Mouse (Mus musculus) forebrain, postnatal 0 days (tissue): ENCODE data around the gene Nop10. TPM values are rescaled to one million over a fixed set of nuclear protein-coding genes. Genes with fewer than 3 reads are reported as not detected.

Experiments
- ATAC-seq: fragments of 200-750 bp; cut with Nextera tagmentation; 2 replicates; pipeline ENCODE4 v1.8.0; 2017; ENCODE audit warnings: mild to moderate bottlenecking, moderate library complexity
- DNase-seq: peaks from one replicate; pipeline ENCODE4 v3.0.0-alpha.2; 2015
- H3K27ac ChIP-seq: fragments of 300-500 bp; sonication (generic); 2 replicates; pipeline ENCODE4 v1.5.1; 2014; ENCODE audit warnings: low read depth, mild to moderate bottlenecking, antibody characterized with exemption, low read length, moderate library complexity, mixed read lengths
- H3K27me3 ChIP-seq: fragments of 300-500 bp; sonication (generic); 2 replicates; pipeline ENCODE4 v1.6.1; 2014; ENCODE audit warnings: mild to moderate bottlenecking, low read length, mixed read lengths; ENCODE audit not compliant: insufficient read depth
- H3K36me3 ChIP-seq: fragments of 300-500 bp; sonication (generic); 2 replicates; pipeline ENCODE4 v1.6.1; 2014; ENCODE audit warnings: mild to moderate bottlenecking, moderate library complexity; ENCODE audit not compliant: insufficient read depth
- H3K4me1 ChIP-seq: fragments of 300-500 bp; sonication (generic); 2 replicates; pipeline ENCODE4 v1.6.1; 2014; ENCODE audit warnings: antibody characterized with exemption; ENCODE audit not compliant: insufficient read depth
- H3K4me2 ChIP-seq: fragments of 300-500 bp; sonication (generic); 2 replicates; pipeline ENCODE4 v1.6.1; 2014; ENCODE audit warnings: low read depth, mild to moderate bottlenecking, moderate library complexity
- H3K4me3 ChIP-seq: fragments of 300-500 bp; sonication (generic); 2 replicates; pipeline ENCODE4 v1.5.1; 2014; ENCODE audit warnings: low read depth, low read length, mixed read lengths
- H3K9ac ChIP-seq: fragments of 300-500 bp; sonication (generic); 2 replicates; pipeline ENCODE4 v1.6.1; 2014; ENCODE audit warnings: mild to moderate bottlenecking
- H3K9me3 ChIP-seq: fragments of 300-500 bp; sonication (generic); 2 replicates; pipeline ENCODE4 v1.6.1; 2016; ENCODE audit warnings: low read length
- CTCF ChIP-seq: sonication (generic); IDR thresholded peaks from 2 replicates; pipeline ENCODE4 v1.5.1; 2016; ENCODE audit warnings: antibody characterized with exemption, control low read depth, low read depth
- WGBS: fragments of 180-500 bp; shearing (Covaris S2); extraction: QIAGEN DNeasy Blood & Tissue Kit; methylation state at CpG from one replicate; pipeline ENCODE4 v1.1.7; 2014; 5-methylcytosine and 5-hydroxymethylcytosine counted together
- polyA plus RNA-seq: library from polyadenylated mRNA; unstranded; fragments of >200 nt; fragmentation: Nextera tagmentation; extraction: Ambion mirVana; gene quantifications from 2 replicates; pipeline ENCODE4 v1.2.1, GENCODE M21; 2015
- total RNA-seq: library from RNA; depleted of rRNA; stranded (reverse); fragments of >200 nt; gene quantifications from 2 replicates; pipeline ENCODE4 v1.2.3, GENCODE M21; 2014

Gene Nop10
- total and polyA plus RNA-seq, 2 experiments from 2014 or later: 95.1 to 160 TPM

GRCm38 (mm10) chr2:112265448-112266241, 3.9 kb downstream of the Nop10 start, which contains the start of gene Slc12a6:
Gene Slc12a6 (plus strand): TSS chr2:112265825.
- peak; percentile 93 for ATAC-seq
- peaks cover 41% of the 10 kb centered on the region for H3K4me1 ChIP-seq
- DNase-seq: peak; percentile 92
- no peaks in the 10 kb centered on the region for H3K27me3 ChIP-seq
- H3K4me2 ChIP-seq: peak within 1 kb of the TSS; percentile 92
- under 1% methylated on average over 78 of the region's 85 CpGs for WGBS
- H3K9me3 ChIP-seq: no peaks in the 10 kb centered on the region
- peak within 1 kb of the TSS; percentile 91 for H3K27ac ChIP-seq
- no peaks in the 10 kb centered on the region for H3K36me3 ChIP-seq
- TF ChIP-seq CTCF: 0 out of 2 replicates have a peak, but pooled peaks have one; percentile 20
- H3K9ac ChIP-seq: peak within 1 kb of the TSS; percentile 90
- H3K4me3 ChIP-seq: peak within 1 kb of the TSS; percentile 86

- Histone ChIP-seq H3K4me2 (peak within 1 kb of the TSS; percentile 92), H3K9ac (peak within 1 kb of the TSS; percentile 90), H3K9me3 (no peaks in the 10 kb centered on the region), H3K27me3 (no peaks in the 10 kb centered on the region), H3K4me3 (peak within 1 kb of the TSS; percentile 86), H3K36me3 (no peaks in the 10 kb centered on the region), H3K4me1 (peaks cover 42% of the 10 kb centered on the region), H3K27ac (peak within 1 kb of the TSS; percentile 91)
- TF ChIP-seq CTCF: no peak
- WGBS: under 1% methylated on average over 11 of the region's 11 CpGs
- peak; percentile 15 for ATAC-seq
- DNase-seq: peak; percentile 53
Measured at GRCm38 (mm10) chr2:112266242-112266592, 4.5 kb downstream of the Nop10 start, which contains the start of gene Gm21985. Gene Gm21985 (plus strand): TSS chr2:112266314.

- Histone ChIP-seq H3K4me1 (peaks cover 42% of the 10 kb centered on the region), H3K4me2 (peak overlapping the region; percentile 92), H3K4me3 (peak overlapping the region; percentile 86), H3K27ac (no peak overlapping the region; the same call in 1 of the 2 replicates), H3K9ac (peak overlapping the region; percentile 90), H3K27me3 (no peaks in the 10 kb centered on the region), H3K36me3 (no peaks in the 10 kb centered on the region), H3K9me3 (no peaks in the 10 kb centered on the region)
- WGBS: 35% methylated on average over 10 of the region's 10 CpGs
- ATAC-seq (no peak), DNase-seq (peak; percentile 7)
- TF ChIP-seq CTCF: no peak
Measured at GRCm38 (mm10) chr2:112266780-112267179, 5.1 kb downstream of the Nop10 start.

- ATAC-seq: no peak
- Histone ChIP-seq H3K4me1 (peaks cover 39% of the 10 kb centered on the region), H3K36me3 (no peaks in the 10 kb centered on the region), H3K27ac (no peak overlapping the region), H3K4me3 (peak overlapping the region; percentile 86), H3K4me2 (peak overlapping the region; percentile 92), H3K9me3 (no peaks in the 10 kb centered on the region), H3K27me3 (no peaks in the 10 kb centered on the region), H3K9ac (no peak overlapping the region)
- 78% methylated on average over 8 of the region's 8 CpGs for WGBS
- DNase-seq: no peak
- no peak for TF ChIP-seq CTCF
Measured at GRCm38 (mm10) chr2:112267547-112268269, 6.0 kb downstream of the Nop10 start.

GRCm38 (mm10) chr2:112270011-112270410, 8.3 kb downstream of the Nop10 start:
- H3K27me3 ChIP-seq: no peaks in the 10 kb centered on the region
- no peaks in the 10 kb centered on the region for H3K36me3 ChIP-seq
- no peak for ATAC-seq
- H3K9me3 ChIP-seq: no peaks in the 10 kb centered on the region
- H3K4me3 ChIP-seq: no peak overlapping the region
- 86% methylated on average over 2 of the region's 2 CpGs for WGBS
- H3K4me2 ChIP-seq: no peak overlapping the region; the same call in 1 of the 2 replicates
- H3K4me1 ChIP-seq: peaks cover 31% of the 10 kb centered on the region
- no peak overlapping the region for H3K9ac ChIP-seq
- no peak overlapping the region for H3K27ac ChIP-seq
- DNase-seq: no peak
- no peak for TF ChIP-seq CTCF

GRCm38 (mm10) chr2:112272909-112273308, 11.2 kb downstream of the Nop10 start:
- Histone ChIP-seq H3K9ac (no peak overlapping the region), H3K4me3 (no peak overlapping the region), H3K9me3 (no peaks in the 10 kb centered on the region), H3K4me2 (no peak overlapping the region), H3K27me3 (no peaks in the 10 kb centered on the region), H3K27ac (no peak overlapping the region), H3K4me1 (peaks cover 19% of the 10 kb centered on the region), H3K36me3 (no peaks in the 10 kb centered on the region)
- DNase-seq (no peak), ATAC-seq (no peak)
- TF ChIP-seq CTCF: no peak
- WGBS: 98% methylated on average over 2 of the region's 2 CpGs

GRCm38 (mm10) chr2:112273474-112273873, 11.7 kb downstream of the Nop10 start:
- no peaks in the 10 kb centered on the region for H3K36me3 ChIP-seq
- no peaks in the 10 kb centered on the region for H3K9me3 ChIP-seq
- TF ChIP-seq CTCF: no peak
- WGBS: 90% methylated on average over 6 of the region's 6 CpGs
- no peak overlapping the region for H3K4me3 ChIP-seq
- DNase-seq: no peak
- H3K4me2 ChIP-seq: no peak overlapping the region
- H3K9ac ChIP-seq: no peak overlapping the region
- ATAC-seq: no peak
- no peak overlapping the region for H3K27ac ChIP-seq
- no peaks in the 10 kb centered on the region for H3K27me3 ChIP-seq
- peaks cover 15% of the 10 kb centered on the region; the same call in 1 of the 2 replicates for H3K4me1 ChIP-seq
